Mouse (Mus musculus): ENCODE data around the gene Rgcc.

Gene Rgcc

DNA sequence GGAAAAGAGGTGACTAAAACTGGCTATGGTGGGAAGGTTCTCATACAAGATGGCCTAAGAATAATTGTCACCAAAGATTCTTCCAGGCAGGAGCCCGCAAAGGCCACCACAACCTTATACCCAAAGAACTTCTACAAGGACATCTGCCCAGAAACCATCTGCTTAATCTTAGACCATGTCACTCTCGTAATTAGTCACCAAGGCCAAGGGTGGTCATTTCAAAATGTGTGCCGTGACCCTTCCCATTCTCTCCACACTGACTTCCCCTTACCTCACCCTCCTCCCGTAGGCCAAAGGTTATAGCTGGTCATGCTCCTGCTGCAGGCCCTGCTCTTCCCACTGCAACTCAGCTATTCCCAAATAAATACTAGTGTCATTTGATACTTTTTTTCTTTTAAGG is 22.5 kb downstream of the Rgcc start:
- no peak for DNase-seq (ENCODE audit: low spot score)

DNA sequence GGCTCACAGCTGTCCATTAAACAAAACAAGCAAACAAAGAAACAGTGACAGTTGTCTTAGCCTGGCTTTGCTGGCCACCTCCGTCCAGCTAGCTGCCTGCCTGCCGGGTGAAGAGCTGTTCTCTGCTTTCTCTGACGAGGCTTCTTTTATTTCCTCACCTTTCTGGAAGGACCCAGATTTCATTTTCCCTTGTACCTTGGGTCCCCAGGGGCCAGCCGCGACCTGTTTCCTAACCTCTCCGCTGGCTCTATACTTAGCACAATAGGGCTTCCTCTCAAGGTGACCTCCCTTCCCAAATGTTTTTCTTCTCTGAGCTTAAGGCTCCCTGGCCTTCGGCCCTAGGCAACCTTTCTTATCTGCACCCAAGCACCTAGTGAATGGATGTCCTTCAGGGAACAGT is 23.5 kb downstream of the Rgcc start:
- no peak for DNase-seq (ENCODE audit: low spot score)

DNA sequence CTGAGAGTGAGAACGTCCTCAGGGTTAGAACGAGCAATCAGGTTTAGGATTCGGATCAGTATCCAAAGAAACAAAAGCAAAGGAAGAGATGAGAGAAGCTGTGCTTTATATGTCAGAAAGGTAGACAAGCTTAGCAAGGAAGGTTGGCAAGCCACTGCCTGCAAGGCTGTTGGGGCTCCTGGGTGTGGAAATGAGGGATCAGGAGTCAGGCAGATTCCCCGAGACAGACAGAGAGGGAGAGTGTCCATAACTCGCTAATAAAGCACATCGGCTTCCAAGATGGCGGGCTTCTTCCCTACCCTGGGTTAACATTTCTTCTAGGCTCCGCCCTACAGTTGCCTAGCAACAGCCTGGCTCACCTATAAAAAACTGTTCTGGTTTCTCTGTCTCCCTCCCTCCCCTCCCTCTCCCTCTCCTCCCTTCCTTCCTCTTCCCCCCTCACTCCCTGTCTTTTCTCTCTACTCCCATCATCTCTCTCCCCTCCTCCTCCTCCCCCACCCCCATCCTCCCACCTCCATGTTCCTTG is 25.5 kb downstream of the Rgcc start:
- DNase-seq (ENCODE audit: low spot score) = no peak

DNA sequence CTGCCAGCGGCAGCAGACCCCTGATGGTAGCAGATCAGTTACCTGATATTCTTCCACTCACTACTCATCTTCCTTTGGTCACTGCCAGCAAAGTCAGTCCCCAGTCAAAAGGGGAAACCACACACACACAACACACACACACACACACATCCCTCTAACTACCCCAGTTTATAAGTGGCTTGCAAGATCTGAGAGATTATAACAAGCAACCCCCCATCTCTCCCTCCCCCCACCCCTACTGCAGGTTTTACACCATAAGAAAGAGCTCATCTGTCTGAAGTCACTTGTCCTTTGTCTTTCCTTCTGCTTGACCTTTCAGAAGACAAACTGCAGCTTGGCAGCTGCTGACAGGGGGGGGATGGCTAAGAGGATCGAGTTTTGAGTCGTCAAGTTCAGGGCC is 26.0 kb downstream of the Rgcc start:
- DNase-seq (ENCODE audit: low spot score) = no peak

DNA sequence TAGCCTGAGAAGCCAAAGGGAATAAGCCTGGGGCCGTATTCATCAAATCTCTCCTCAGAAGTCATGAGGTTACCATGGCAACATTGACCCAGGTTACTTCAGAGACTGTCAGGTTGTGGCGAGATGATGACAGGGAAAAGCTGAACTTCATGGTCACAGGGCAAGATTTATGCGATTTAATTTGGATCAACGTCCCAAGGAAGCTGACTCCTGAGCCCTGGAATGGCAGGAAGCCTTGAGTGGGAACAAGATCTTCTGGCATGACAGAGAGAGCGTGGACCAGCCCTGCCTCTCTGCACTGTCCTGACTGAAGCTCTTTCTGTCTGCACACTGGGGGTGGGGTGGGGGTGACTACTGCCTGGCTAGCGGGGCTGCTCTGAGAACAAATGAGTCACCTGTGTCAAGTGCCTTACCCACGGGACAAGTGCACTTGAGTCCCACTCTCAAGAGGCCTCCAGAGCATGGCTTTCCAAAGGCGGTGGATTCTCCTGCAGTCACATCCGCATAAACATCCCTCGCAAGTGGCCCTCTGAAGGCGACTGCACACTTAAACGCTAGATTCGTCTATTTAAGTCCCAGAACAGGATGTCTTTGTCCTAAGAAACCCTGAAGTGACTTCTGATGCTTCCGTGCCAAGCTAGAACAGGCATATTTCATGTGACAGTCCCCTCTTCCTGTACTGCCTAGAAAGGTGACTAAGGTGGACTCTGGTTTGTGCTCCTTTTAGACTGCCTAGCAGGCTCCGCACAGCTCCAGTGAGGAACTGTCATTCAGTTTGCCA is 27.6 kb downstream of the Rgcc start:
- DNase-seq (ENCODE audit: low spot score) = no peak

DNA sequence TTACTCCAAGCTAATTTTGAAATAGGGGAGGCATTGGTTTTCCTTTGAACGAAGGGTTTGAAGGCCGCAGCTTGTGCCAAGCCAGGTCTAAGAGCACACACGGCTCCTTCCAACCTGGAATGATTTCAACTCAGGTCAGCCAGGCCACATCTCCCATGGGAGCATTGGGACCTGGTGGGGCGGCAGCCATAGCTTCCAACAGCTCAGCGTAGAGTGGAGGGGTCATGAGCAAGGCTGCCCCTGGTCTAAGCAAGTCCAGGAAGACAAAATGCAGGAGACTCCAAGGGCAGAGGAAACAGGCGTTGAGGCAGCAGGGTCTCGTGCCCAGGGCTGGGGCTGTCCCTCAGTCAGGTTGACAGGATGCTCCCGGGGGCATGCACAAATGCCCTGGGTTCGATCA is 28.5 kb downstream of the Rgcc start:
- DNase-seq (ENCODE audit: low spot score) = no peak

DNA sequence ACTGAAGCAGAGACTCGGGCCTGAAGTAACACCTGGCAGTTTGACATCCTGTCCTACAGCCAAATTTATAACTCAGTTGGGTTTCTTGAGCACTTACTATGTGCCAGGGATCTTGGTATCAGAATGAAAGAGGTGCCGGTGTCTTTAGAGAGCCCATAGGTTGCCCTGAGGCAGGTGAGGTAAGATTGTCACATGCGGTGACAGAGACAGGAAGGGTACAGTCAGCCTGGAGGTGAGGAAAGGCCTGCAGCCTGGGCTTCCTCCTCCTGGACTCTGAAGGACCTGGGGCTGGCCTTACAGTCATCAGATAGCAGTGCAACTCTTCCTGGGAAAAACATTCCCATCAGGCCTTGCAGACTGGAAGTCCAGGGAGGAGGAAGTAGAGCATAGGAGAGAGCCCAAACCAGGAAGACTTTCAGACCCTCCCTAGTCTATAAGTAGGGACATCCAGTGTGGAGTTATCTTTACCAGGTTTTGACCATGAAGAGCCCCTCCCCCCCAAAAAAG is 29.2 kb downstream of the Rgcc start:
- DNase-seq (ENCODE audit: low spot score) = no peak

DNA sequence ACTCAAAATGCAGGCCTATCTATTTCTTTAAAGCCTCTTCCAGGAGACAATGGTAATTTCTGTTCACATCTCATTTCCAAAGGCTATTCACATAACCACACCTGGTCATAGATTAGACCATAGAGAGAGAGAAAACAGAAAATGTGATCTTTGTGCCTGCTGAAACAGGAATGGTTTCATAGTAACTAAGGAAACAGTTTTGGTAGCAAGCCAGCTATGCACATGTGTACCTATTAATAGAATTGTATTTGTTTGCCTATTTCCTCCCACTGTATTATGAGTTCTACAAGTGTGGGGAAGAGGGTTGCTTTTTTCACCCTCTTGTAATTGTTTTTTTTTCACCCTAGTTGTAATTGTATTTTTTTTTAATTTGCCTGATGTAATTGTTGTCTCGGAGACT is 31.9 kb downstream of the Rgcc start:
- DNase-seq (ENCODE audit: low spot score) = no peak

DNA sequence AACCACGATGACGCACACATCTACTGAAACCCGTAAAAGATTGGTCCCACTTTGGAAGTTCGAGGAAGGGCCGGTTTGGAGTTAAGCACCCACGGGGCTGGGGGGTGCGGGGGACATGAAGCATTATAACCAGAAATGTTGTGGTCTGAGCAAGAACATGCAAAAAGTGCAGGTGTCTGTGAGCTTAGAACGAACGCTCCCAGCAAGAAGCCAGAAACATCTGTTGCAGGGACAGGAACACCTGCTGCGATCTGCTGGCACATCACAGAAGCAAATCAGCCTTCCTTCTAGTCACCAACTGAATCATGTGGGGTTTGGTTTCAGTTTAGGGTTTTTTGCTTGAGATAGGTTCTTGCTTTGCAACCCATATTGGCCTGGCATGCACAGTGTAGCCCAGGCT is 33.6 kb downstream of the Rgcc start:
- DNase-seq (ENCODE audit: low spot score) = no peak

DNA sequence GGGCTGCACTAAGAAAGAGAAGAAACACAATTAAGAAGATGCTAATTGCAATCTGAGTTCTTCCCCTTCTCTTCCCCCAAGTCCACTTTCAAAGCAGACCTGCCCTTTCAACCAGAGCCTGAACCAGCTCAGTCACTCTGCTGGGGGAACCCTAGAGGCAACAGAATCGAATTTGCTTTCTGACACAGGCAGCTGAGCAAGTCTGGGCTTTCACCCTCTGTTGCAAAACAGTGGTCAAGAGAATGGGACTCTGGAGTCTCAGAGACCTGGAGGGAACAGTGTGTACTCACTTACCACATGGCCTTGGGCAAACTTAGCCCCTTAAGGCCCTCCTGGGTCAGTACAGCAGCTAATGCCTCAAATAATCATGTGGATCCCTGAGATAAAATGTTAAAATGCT is 34.1 kb downstream of the Rgcc start:
- DNase-seq (ENCODE audit: low spot score) = no peak

DNA sequence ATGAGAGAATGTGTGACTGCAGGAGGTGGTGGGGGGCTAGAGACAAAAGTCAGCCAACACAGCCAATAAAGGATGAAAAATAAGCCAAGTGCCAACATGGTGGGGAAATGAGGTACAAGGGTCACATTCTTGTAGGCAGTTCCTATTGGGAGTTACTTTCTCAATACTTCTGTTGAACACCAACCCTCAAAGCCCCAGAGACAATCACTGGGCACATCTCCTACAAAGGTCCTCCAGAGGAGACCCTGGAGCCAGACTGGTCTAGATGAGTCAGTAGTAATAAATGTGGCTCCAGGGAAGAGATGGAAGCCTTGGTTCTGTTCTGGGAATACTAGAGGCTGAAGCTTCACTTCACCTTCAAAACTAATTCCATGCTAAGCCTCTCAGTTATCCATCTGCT is 35.0 kb downstream of the Rgcc start:
- no peak for DNase-seq (ENCODE audit: low spot score)

DNA sequence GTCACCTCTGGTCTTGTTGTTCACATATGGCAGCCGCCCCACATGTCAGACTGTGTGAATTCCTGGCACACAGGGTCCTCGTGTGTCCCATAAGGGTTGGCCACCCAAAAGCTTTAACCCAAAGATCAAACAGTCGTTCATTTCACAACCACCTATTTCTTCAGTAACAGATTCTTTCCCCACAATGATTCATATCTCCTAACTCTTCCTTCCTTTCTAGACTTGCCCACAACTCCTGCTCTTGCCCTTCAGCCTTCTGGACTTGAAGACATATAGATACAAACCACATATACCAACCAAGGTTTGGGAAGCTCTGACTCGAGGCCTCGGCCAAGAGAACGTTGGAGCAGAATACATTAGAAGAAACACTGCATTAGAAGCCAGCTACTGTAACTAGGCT is 35.7 kb downstream of the Rgcc start:
- no peak for DNase-seq (ENCODE audit: low spot score)

DNA sequence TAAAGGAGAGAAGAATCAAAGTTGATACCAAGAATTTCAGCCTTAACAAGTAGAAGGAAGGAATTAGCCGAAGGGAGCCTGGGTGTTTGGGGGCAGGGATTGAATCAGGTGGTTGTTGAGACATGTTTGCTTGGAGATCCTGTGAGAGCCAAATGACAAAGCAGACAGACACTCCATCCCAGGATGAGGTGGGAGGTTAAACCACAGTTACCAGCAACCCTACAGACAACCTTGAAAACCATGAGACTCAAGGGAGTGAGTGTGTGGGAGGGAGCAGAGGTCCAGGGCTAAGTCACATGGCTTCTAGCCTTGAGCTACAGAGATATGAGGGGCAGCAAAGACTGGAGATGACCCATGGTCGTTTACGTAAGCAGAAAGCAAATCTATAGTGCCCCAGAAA is 38.1 kb downstream of the Rgcc start:
- no peak for DNase-seq (ENCODE audit: low spot score)

DNA sequence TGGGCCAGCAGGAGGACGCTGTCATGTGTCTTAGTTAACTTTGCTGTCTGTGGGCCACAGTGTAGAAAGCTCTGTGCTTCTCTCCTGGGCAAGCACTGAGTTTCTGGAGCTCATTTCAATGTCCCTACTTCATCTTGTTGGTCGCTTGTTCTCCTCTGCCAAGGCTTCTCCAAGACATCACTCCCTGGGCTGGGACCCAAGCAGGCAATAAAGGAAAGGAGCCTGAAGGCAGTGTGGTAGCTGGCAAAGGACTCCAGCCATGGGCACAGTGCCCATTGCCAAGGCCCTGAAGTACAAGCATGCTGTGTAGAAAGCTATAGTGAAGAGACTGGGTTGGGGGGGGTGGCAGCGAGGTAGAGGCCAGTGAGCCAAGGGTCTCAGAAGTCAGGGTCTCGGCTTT is 38.8 kb downstream of the Rgcc start:
- no peak for DNase-seq (ENCODE audit: low spot score)

DNA sequence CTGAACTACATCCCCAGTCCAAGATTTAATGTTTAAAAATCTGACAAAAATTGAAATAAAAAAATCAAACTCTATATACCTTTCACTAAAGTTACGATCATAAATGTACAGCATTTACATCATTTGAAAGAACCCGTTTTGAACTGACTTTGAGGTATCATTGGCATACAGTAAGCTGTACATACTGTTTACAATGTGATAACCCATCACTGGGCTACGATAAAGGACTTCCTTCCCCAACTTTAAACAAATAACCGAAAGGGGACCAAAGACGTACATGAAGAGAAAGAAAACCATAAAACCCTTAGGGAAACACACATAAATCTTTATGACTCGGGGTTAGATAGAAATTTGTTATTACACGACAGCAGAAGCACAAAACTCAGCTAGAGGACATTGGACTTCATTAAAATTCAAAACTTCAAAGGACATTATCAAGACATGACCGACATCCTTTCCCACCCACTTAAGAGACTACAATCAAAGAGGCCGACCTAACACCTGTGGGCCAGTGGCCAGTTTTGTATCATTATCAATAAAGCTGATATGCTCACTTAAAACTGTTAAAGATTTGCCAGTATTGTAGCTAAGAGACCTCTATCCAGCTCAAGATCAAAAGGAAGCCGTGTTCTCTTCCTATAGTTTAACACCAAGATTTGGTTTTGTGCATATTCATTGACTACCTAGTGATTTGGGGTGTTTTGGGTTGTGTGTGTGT is 42.2 kb downstream of the Rgcc start:
- DNase-seq (ENCODE audit: low spot score) = no peak

DNA sequence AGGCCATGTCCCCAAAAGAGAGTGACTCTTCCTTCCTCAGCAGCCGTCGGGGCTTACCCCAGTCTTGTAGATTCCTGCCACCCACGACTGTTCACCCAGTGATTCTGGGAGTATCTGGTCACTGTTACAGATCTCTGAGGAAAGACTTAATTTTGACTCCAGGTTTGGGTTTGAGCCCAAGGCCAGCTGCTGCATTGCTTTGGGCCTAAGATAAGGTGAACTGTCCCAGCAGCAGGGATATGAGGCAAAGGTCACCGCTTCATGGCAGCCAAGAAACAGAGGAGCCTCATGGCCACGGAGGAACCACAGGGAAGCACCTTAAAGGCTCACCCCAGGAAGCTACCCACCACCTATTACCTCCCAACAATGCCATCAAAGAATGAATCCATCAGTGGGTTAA is 44.8 kb downstream of the Rgcc start:
- DNase-seq (ENCODE audit: low spot score) = no peak

DNA sequence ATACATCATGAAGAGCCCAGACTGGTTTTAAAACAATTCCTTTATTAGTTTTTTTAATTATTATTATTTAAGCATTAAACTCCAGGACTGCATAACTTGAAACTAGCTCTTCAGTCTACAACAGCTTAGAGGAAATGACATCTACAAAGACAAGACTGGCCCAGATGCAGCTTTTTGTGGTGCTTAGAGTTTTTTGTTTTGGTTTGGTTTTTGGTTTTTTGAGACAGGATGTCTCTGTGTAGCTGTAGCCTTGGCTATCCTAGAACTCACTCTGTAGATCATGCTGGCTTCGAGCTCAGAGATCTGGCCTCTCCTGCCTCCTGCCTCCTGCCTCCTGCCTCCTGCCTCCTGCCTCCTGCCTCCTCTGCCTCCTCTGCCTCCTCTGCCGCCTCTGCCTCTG is 45.7 kb downstream of the Rgcc start:
- no peak for DNase-seq (ENCODE audit: low spot score)

DNA sequence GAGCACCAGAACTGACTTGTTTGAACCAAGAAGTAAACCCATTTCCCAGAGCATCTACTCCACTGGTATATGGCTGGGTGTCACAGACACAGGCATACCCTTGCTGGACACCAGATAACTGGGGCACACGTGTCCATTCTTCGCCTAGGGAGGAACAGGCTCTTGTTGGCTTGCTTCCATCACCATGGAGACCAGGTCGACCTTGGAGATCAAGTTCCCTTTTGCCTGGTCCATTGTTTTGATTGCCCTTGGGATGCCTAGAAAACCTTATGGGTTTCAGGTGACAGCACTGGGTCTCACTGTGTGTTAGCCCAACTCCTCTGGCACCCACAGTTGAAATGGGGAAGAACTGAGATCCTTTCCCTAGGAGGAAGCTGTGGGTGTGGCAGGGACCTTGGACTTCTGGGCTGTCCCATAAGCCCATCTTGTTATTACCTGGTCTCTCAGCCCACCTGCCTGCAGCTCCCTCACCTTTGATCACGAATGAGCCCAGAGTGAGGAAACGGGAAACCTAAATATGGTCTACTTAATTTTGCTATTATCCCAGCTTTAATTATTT is 49.6 kb downstream of the Rgcc start:
- no peak for DNase-seq (ENCODE audit: low spot score)

DNA sequence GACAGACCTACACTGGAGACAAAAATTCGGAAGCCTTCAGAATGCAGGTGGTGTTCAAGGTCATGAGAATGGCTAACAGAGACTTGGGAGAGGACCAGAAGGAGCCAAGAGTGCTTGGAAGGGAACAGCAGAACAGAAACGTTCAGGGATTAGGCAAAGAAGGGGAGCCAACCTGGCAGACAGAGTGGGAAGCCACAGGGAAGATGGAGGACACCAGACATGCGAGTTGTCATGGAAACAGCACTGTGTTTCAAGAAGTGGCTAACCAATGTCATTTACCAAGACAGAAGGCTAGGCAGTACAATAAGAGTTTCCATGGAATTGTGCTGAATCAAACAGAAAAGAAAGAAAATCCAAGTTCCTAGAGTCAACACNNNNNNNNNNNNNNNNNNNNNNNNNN is 56.9 kb downstream of the Rgcc start:
- DNase-seq (ENCODE audit: low spot score) = no peak

DNA sequence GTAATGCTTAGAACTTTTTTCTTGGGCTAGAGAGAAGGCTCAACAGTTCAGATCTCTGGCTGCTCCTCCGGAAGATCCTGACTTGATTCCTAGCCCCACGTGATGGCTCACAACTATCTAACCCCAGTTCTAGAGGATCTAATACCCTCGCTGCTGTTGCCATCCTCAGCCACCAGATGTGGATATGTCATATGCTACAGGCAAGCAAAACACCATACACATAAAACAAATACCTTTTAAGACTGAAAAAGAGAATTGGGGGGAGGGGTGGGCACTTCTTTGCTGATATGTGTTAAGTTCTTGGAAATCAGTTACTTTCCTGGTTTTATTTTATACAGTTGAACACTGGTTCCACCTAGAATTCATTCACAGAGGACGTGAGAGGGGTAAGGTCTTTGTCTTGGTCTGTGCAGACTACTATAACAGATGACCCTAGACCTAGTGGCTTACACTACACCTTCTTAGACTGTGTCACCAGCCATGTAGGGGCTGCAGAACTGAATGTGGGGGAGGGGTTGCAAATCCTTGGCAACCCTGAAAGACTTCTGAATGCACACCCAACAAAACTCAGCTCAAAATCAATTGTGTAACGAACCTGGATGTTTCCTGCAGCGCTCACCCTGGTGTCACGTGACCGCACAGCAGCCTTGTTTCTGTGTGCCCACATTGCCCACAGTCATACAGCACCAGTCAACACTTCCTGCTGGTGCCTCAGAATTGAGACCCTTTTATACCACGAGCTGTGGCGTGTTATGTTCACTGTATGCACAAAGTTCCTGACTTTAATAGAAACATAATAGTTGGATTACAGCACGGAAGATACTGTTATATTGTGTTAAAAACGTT is 58.2 kb downstream of the Rgcc start:
- no peak for DNase-seq (ENCODE audit: low spot score)

DNA sequence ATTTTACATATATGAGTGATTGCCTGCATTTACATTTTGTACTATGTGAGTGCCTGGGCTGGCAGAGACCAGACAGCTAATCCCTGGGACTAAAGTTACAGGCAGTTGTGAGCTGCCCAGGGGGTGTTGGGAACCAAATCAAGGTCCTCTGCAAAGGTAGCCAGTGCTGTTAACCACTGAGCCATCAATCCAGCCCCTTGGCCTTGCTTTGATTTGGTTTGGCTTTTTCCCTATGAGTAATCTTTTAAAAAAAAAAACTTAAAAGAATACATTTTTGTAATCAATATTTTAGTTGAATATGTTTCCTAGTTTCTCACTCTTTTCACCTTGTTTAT is 59.1 kb downstream of the Rgcc start:
- DNase-seq (ENCODE audit: low spot score) = no peak

DNA sequence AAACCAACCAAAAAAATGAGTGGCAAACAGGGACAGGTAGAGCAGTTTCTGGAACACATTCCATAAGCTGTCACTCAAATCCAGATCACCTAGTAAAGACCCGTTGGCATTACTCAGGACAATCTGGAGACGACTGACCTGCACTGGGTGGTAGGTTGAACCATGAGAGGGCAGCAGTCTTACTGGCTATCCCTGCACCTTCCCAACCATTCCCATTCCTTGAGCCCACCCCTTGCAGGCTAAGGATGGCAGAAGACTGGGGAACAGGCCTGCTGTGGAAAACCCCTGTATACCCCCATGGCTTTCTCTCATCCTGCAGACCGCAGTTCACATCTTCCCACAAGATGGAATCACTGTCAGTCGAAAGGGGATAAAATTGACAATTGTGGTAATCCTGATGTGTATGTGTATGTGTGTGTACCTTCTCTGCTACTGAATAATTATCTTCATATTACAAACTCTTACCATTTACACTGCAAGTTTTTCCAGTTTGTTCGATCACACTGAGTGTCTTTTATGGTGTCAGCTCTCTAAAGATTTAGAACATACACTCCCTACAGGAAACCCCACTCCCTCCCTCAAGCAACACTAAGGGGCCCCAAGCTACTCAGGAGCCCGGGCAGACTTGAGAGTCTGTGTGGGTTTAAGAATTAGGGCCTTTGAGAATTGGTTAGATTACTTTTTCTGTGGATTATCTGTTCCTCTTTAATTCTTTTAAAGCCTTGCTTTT is 59.6 kb downstream of the Rgcc start:
- no peak for DNase-seq (ENCODE audit: low spot score)

Data from ovary, postnatal 14 days (tissue).